Mouse (Mus musculus): ENCODE data around the gene Macf1.

The Macf1 gene

DNA sequence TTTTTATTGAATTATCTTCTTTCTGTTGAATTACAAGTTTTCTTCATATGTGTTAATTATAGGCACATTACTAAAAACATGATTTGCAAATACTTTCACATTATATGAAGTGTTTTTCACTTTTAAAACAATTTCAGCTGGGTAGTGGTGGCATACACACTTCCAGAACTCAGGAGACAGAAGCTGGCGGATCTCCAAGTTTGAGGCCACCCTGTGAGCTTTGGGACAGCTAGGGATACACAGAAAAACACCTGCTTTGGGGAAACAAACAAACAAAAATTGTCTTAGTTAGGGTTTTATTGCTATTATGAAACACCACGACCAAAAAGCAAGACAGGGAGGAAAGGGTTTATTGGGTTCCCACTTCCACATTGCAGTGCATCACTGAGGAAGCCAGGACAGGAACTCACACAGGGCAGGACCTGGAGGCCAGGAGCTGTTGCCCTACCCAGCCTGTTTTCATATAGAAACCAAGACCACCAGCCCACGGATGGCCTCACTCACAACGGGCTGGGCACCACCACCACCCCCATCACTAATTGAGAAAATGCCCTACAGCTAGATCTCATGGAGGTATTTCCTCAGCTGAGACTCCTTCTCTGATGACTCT lies 93.0 kb downstream of the Macf1 start:
- DNase-seq, result no peak

DNA sequence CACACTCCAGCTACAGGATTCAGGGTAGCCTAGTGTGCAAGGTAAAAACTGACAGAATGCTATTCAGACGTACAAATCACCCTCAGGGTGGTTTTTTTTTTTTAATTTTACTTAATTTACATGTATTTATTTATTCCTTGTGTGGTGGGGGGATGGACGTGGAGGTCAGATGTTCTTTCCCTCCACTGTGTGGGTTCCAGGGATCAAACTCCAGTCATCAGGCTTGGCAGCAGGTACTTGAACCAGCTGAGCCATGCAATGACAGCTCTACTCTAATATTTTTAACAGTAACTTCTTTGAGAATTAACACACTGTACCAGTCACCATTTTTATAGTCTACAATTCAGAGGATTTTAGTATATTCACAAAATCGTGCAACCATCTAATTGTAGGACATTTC lies 94.7 kb downstream of the Macf1 start:
- no peak for DNase-seq

DNA sequence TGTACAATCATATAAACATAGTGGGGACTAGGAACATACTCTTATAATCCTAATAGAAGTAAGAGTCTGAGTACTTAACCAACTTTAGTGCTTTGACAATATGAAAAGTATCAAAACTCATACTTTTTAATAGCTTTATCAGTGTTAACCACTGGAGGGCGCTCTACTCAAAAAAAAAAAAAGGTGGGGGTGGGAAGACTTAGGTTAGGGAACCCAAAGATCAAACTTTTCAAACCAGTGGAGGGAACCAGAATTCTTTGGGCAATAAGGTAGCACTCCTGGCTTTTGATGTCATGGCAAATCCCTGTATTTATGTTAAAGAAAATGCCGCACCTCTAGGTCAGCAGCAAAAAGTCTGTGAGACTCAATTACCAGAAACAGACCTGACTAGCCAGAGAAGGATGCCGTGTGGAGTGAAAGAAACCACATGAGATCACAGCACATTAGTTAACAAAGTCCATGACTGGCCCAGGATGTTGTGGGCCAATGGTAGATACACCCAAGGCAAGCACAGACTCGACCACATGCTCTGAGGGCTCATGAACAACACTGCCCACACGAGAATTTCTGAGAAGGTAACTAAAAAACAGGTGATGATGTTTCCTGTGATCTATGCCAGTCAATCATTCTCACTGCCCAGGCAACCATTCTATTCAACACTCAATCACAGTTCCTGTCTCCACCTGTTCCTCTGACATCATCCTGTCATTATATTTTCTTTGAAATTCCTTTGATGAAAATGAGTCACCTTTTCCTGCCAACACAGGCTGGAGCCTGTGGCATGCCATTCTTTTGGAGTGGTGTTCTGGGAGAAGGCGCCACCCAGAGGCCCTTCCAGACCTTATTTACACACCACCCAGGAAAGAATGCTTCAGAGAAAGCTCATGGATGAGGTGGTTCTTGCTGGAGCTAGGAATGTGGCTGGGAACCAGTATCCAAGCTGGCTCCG lies 95.5 kb downstream of the Macf1 start:
- DNase-seq, result peak; percentile 87

DNA sequence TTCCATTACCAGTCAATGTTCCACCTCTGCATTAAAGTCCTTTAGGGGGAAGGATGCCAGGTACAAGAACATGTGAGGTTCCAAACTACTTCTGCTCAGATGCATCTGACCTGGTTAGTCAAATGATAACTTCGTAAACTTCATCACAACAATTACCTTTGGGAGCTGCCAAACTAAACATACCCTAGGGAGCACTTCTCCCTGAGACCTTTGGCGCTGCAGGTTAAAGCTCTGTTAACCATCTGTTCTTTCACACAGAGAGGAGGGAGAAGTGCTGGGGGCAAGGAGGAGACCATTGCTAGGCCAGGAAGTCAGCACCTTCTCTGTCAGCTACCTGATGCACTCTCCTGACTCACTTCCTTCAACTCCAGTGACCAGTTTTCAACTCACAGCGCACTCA lies 96.5 kb downstream of the Macf1 start:
- DNase-seq, result no peak

DNA sequence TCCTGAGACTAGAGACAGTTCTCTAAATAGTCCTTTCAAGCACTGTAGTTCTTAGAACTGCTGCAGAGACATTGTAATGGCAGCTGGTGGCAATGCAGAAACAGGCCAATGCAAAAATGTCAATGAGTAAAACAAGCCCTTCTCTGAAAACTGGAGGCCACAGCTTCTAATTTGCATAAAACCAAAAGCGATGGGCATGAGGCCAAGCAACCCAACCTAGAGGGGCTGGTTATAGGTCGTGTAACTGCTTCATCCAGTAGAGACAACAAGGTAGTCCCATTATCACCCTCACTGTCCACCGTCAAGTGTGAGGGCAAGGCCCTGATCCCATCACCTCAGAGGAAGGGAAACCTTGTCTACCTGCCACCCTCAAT lies 99.5 kb downstream of the Macf1 start:
- no peak for DNase-seq

DNA sequence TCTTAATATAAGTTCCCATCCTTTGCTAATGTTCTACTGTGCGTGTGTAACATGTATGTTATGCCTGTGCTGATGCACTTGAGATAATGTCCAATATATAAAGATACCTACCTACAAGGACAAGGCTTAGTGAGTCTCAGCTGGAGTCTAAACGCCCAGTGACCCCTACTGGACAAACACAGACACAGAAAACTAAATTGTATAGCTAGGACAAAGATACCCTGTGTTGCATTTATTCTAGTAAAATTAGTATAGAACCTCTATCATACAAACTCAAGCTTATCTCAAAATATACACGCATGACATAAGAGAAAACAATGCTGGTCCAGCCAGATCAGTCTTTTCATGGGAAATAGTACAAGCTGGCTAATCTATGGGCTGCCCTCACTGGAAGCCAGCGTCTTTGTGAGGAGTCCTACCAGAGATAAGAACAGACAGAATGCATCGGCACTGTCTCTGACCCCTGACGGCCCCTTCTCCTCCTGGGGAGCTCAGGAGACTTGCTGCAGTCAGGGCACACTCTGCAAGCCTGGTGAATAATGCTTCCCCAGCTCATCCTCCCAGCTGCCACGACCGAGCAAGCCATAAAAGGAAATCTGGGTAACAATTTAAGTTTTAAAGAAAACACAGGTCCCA lies 100.0 kb downstream of the Macf1 start:
- DNase-seq, result peak; percentile 71

DNA sequence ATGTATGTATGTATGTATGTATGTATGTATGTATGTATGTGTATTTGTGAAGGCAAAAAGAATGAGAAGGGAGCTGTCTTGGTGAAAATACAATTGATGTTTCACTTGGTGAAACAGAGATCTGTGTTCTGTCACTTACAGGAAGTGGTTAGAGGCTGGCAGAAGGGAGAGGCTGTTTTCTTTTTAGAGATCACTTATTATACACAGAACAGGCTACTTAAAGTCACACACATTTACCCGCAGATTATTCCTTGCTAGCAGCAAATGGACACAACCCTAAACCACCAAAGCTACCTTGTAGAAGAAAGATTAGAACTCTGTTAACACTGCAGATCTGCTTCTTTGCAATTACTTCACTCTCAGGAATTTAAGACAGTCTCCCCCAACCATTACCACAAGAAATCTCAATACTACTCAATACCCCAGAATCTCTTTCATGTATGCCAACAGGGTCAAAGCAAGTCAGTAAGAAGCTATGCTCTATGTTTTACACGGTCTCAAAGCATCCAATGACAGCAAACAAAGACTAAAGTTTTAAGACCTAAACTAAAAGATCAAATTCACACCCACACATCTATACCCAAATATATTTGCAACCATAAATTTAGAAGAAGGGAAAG lies 106.6 kb downstream of the Macf1 start:
- peak; percentile 44 for DNase-seq

DNA sequence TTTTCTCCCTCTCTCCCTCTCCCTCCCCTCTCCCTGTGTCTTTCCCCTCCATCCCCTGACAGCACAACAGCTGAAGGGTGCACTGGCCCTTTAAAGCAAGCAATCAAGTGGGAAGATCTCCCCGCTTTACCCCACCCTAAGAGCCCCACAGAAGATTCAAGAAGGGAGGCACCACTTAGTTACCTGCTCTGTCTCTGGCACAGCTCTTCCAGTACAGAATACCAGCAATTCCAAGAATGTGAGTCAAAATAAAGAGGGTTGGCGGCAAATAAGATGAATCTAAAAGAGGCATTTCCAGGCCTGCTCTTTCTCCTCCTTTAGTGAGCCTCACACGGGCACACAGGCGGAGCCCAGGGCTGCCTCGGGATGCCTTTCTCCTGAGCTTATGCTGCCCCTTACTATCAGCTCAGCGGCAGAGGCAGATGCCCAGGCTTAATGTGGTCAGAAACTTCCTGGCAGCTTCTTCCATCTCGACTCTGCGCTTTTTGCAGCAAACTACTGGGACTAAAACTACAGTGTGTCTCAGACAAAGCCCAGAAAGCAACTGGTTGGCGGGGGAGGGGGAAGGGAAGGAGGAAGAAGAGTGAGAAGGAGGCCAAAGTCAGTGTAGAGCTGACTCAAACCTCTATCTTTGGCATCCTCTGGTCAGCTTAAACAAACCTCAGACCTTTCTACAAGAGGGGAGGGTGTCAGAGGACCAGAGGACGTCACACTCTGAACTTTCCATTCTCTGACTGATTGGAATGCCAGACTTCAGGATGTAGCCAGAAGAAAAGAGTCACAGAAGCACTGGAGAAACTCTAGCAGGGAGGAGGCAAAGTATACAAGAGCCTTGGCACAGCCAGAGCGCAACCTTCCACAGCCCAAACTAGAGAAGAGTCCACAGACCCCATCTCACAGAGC lies 111.5 kb downstream of the Macf1 start:
- DNase-seq, result peak; percentile 60

DNA sequence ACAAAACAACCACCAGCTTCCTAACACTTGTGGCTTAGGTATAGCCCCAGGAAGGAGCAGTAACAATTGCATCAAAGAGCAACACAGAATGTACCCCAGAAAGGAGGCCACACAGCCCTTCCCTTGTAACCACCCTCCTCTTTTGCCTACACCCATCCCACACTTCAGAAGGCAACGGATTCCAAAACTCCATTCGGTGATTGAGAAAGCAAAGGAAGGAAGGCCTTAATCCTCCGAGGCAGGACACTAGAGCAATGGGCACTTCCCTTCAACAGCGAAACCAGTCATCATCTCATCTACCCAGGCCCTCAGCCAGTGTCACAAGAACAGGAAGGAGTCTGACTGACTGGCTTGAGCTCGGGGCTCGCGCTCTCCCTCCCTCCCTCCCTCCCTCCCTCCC lies 112.3 kb downstream of the Macf1 start:
- peak; percentile 79 for DNase-seq

DNA sequence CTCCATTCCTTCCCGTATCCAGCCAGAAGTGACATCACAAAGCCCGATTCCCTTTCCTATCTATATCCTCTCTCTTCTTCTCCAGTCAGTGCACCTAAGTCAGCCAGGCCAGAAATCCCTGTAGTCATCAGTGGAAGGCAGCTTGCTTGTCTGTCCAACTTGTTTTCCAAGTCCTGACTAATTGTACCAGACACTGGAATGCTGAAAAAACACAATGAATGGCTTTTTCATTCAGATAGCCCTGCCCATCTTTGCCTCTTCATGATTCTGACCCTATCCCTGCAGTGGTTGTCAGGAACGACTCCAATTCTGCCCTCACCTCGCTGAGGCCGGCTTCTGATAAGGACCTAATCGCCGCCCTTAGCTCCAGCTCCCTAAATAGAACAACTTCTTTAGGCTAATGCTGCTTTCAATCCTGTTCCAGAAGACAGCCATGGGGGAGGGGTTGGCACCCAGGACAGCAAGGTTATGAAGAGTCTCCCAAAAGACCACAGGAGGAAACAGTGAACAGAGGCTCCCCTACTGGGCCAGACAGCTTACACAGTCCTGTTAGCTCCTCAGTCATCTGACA lies 118.8 kb downstream of the Macf1 start:
- DNase-seq, result no peak

DNA sequence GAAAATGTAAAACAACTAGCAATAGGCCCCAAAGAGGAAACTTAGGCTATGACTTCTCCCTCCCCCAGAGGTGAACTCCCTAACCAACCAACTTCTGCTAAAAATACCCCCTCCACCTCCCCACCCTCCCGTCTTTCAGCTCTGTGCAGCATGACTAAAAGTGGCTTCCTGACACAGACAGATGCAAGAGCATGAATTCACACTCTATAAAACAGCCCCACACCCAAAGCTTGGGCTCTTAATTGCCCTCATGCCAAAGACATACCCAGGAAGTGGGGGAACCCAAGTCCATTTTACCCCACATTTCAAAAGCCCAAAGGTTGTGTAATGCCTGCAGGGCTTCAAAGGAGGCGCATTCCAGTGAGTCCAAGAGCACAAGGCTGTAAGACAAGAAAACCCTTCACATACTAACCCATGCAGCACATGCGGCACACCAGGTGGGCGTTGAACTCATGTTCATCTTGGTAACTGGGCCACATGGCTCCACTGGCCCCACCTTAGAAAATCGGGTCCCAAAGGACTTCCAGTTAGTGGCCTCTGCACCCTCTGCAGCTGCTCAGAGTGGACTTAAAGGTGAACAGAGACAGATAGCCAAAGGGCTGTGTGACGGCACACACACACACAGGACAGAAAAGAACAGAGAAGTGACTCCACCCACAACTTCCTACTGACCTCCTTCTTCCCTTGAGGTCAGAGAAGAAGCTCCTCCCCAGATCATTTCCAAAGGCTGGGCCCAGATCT lies 119.9 kb downstream of the Macf1 start:
- DNase-seq, result peak; percentile 72

DNA sequence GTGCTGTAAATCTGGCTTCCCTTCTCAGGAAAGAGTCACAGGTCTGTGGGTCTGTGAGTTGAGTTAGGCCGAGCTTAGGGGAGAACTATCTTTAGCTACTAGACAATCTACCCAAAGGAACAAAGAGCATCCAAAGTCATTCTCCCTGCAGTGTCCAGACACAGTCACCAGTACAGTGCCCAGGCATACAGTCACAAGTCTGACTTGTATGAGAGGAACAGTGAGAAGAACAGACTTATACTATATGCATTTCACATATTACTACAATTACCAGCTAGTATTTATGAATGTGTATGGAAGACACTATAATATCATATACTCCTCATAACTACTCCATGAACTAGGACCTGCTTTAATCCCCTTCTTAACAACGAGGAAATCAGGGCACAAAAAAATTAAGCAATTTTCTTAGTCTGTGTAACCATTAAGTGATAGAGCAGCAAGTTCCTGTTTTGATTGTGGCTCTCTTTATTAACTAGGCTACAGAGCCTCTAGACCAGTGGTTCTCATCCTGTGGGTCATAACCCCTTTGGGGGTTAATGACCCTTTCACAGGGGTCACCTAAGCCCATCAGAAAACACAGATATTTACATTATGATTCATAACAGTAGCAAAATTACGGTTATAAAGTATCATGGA lies 121.9 kb downstream of the Macf1 start:
- no peak for DNase-seq

DNA sequence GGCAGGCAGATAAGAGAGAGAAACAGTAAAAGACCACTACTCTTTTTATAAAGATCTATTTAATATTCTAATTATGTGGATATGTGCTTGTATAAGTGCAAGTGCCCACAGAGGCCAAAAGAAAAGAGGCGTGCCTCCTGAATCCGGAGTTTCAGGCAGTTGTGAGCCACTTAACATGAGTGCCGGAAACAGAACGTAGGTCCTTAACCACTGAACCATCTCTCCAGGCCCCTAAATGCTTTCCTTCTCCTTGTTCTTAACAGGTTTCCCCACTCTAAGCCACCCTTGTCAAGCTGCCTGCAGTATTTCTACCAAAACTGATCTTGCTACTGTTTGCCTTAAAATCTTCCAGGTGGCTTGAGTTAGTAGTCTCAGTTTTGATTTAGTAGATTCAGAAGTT lies 123.3 kb downstream of the Macf1 start:
- DNase-seq, result peak; percentile 55

DNA sequence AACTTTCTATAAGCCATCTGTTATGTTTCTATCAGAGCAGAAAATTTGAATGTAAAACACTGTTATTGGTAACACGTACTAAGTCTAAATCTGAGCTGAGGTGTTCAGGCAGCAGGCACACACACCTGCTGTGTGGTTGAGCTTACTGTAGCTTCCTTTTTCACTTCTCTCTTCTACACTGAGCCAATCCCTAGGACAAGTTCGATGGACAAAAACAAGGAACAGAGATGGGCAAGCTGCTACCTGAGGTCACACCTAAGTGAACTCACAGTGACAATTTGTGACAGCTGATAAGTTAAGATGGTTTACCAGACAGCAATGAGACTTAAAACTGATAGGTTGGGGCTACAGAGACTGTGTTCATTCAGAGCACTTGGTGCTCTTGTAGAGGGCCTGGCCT lies 125.7 kb downstream of the Macf1 start:
- DNase-seq, result no peak

DNA sequence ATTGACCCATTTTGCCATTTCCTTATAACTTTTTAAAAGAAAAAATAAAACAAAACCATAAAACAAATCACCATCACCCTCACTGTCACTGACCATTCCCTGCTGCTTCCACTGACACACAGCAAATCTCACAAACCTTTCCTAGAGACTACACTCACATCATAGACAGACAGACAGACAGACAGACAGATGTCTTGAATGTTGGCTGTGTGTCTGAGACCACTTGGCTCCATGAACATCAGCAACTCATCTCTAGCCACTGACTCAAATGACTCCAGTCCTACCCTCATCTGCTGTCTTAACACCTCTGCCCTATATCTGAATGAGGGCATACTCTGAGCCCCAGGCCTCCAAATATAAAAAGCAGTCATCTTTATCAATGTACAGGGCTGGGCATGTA lies 128.9 kb downstream of the Macf1 start:
- no peak for DNase-seq

DNA sequence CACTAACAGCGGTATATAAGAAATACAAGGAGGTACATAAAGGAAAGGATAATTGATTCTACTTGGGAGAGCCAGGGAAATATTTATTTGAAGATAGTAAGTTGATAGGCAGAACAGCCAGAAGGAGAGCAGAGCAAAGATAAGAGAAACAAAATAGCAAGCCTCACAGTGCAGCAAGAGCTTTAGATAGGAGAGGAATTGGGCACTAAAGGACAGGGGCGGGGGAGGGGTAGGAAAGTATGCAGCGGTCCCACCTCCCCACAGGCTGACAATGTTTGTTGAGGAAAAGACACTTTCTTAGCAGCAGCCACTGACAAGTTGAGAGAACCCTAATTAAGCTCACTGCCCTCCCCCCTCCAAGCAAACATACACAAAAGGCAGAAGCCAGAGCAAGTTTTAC lies 131.5 kb downstream of the Macf1 start:
- DNase-seq, result no peak

DNA sequence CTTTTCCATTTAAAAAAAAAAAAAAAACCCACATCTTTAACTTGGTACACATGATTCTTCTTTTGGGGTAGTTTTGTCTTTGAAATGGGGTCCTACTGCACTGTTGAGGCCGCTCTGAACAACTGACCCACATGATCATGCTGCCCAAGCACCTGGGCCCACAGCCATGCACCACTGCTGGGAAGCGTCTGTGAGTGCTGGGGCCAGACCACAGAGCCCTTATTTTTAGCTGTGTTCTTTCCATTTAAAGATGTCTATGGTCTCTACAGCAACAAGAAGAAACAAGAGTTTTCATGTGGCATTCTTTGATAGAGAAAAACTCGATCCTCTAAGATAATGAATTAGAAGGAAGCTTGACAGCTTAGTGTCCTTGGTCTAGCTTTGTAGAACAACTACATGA lies 135.8 kb downstream of the Macf1 start:
- no peak for DNase-seq

DNA sequence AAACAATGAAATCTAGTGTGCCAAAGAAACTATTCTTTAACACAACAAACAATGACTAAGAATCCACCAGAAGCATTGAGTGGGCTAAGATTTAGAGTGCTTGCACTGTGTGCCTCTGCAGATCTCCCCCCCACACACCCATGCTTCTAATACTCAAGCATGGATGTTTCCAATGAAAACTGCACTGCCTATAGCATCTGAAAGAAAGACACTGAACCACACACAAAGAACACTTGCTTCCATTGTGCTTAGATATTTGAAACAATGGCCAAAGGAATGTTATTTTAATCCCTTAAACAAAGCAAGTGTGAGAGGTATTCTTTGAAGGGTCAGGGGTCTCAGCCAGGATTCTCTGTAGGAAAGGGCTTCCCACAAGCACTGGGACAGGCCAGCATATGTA lies 140.5 kb downstream of the Macf1 start:
- DNase-seq, result no peak

DNA sequence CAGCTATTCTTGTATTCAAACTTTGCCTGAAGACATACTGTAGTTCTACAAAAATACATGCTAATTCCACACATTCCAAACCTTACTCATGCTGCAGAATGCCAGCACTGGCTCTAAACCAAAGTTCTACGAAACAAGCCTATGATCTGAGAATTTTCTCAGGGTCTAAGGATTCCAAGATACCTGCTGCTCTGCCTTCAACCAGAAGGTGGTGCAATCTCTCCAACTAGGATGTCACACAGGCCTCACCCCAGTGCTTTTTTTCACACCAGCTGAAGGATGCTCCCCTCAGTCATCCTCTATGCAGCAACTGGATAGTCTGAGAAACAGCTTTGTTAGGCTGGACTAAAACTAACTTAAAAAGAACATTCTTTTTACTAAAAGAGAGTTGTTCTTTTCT lies 148.9 kb downstream of the Macf1 start:
- DNase-seq, result peak; percentile 84

DNA sequence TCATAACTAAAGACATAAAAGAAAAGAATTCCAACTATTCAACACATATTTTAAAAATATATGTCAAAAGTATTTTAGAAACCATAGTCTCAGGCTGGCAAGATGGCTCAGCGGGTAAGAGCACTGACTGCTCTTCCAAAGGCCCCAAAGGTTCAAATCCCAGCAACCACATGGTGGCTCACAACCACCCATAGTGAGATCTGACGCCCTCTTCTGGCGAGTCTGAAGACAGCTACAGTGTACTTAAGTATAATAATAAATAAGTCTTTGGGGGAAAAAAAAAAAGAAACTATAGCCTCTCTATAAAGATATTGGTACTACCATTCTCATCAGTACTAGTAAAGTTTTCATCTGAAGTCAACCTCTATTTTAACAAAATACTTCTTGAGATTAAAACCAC lies 152.2 kb downstream of the Macf1 start:
- no peak for DNase-seq

DNA sequence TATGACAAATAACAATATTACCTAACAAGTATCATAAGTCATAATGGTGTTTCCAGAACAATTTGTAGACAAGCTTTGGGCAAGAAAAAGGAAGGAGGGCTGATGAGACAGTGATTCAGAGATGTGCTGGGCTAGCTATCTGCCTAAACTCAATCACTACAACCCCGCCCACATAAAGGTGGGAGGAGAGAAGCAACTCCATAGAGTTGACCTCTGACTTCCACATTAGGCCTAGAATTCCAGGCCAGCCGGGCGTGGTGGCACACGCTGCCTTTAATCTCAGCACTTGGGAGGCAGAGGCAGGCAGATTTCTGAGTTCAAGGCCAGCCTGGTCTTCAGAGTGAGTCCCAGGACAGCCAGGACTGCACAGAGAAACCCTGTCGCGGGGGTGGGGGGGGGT lies 153.2 kb downstream of the Macf1 start:
- DNase-seq, result no peak
